Mouse (Mus musculus): ENCODE data around the gene B2m.

The B2m gene

DNA sequence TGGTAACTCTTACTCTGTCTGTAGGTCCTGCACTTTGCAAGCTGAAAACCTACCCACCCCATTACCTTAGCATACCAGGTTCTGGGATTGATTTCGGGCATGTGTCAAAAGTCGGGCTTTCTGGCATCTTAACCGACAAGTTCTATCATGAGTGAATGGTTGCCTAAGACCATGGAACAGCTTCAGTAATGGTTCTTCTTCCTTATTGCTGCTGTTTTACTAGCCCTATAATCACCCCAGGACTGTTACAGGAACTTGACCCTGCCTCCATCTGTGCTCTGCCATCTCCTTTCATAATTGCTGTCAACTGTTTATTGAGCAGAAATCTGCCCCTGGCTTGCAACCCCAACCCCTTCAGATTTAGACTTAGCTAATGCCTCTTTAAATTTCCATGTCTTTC, 39.3 kb downstream of the B2m start:
- DNase-seq (ENCODE audit: low read depth, low spot score) = no peak

DNA sequence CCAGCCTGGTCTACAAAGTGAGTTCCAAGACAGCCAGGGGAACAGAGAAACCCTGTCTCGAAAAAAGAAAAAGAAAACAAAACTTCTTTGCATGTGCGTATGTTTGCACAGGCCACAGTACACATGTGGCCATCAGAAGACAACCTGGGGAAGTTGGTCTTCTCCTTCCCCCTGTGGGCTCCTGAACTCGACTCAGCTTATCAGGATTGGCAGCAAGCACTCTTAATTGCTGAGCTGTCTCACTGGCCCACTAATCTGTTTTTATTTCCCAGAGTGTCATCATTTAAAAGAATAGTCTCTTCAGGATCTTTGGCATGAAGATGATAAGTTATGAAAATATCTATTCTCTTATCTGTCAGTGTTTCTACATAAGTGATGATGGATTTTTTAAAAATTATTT, 44.4 kb downstream of the B2m start:
- DNase-seq (ENCODE audit: low read depth, low spot score) = no peak

DNA sequence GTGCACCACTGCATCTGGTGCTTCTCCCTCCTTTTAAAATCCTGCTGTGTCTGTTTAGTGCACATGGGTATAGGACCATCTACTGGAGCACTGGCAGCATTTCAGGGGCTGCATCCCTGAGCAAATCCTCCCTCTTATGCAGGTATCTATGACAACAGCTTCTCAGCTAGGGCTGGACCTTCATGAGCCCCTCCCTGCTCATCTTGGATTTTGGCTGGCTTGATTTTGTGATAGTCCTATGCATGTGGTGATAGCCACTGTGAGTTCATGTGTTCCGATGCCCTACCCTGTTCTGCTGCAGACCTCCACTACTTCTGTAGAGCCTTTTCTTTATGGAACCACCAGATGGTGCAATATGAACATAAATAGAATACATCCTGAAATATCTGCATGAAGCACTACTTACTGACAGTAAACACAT, 47.0 kb downstream of the B2m start:
- DNase-seq (ENCODE audit: low read depth, low spot score) = peak; percentile 14

DNA sequence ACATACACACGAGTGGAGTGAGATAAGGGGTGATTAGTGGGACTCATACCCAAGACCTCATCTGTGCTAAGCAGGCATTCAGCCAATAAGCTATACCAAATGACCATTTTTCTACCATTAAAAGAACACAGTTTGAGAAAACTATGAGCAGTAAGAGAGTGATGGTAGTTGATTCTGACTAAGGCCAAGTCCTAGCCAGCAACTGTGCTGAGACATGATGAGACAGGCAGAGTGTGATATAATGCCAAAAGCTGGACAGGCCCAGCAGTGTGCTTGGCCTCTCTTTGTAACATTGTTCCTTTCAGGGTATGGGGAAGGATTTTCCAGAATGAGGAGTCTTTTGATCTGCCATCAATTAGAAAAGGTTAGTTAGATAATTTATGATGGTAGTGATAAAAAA, 54.0 kb downstream of the B2m start:
- no peak for DNase-seq (ENCODE audit: low read depth, low spot score)
